Mouse (Mus musculus): ENCODE data around the gene Gm21985. TPM values are rescaled to one million over a fixed set of nuclear protein-coding genes. Genes with fewer than 3 reads are reported as not detected.

The Gm21985 gene
- polyA plus RNA-seq, 1 experiment: not detected

- Histone ChIP-seq H3K4me3 (replicated peaks) (no peak overlapping the region), H3K9me3 (ENCODE audit: control insufficient read depth, low read length) (no peaks in the 10 kb centered on the region), H3K36me3 (ENCODE audit: control insufficient read depth) (peaks cover 7% of the 10 kb centered on the region), H3K27me3 (ENCODE audit: control insufficient read depth) (no peaks in the 10 kb centered on the region), H3K4me1 (ENCODE audit: control insufficient read depth) (peaks cover 2% of the 10 kb centered on the region)
- no peak for TF ChIP-seq TAL1 (IDR thresholded peaks at IDR 0.05; ENCODE audit: low read length)
- no peak for TF ChIP-seq GATA1 (IDR thresholded peaks at IDR 0.05; ENCODE audit: low read length)
These were observed 32.1 kb downstream of the Gm21985 start for GRCm38 (mm10) chr2:112298221-112298620.

DNA sequence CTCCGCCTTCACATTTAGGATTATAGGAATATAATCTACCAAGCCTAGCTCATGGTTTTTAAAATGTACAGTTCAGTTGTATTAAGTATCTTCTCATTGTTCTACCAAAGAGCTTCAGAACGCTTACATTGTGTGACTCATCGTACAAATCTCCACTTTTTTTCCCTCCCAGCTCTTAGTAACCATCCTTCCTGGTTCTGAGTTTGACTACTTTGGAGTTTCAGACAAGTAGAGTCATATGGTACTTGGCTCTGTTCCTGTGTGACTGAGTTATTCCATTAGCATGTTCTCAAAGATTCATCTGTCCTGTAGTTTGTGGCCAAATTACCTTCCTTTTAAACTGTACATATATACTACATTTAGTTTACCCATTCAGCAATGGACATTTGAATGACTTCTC is 42.6 kb downstream of the Gm21985 start:
- H3K9me3 ChIP-seq (ENCODE audit: control insufficient read depth, low read length): no peaks in the 10 kb centered on the region
- H3K36me3 ChIP-seq (ENCODE audit: control insufficient read depth): no peaks in the 10 kb centered on the region
- H3K27me3 ChIP-seq (ENCODE audit: control insufficient read depth): no peaks in the 10 kb centered on the region
- TF ChIP-seq TAL1 (IDR thresholded peaks at IDR 0.05; ENCODE audit: low read length) (no peak), GATA1 (IDR thresholded peaks at IDR 0.05; ENCODE audit: low read length) (no peak)
- no peak overlapping the region for H3K4me3 ChIP-seq (replicated peaks)
- H3K4me1 ChIP-seq (ENCODE audit: control insufficient read depth): peaks cover 5% of the 10 kb centered on the region

DNA sequence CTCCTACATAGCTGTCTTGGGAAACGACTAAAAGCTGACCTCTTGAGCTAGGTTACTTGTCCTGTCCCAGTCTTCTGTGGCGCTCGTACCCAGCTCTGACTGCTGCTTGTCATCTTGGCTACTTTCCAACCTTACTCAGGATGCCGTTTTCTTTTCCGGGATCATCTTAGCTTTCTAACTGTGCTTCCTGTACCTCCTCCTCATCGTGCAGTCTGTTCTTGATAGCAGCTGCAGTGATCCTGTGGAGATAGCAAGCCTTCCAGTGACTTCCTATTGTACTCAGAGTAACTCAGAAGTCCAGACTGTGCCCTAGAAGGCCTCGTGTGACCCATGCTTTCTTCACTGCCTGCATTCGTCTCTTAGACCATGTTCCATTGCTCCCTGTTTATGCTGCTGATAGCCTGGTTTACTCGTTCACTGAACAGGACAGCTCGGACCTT is 43.1 kb downstream of the Gm21985 start:
- Histone ChIP-seq H3K9me3 (ENCODE audit: control insufficient read depth, low read length) (no peaks in the 10 kb centered on the region), H3K4me3 (replicated peaks) (no peak overlapping the region), H3K27me3 (ENCODE audit: control insufficient read depth) (no peaks in the 10 kb centered on the region), H3K36me3 (ENCODE audit: control insufficient read depth) (no peaks in the 10 kb centered on the region), H3K4me1 (ENCODE audit: control insufficient read depth) (peaks cover 5% of the 10 kb centered on the region)
- no peak for TF ChIP-seq TAL1 (IDR thresholded peaks at IDR 0.05; ENCODE audit: low read length)

GRCm38 (mm10) chr2:112315638-112316037 is 49.5 kb downstream of the Gm21985 start:
- Histone ChIP-seq H3K36me3 (ENCODE audit: control insufficient read depth) (peaks cover 5% of the 10 kb centered on the region), H3K27me3 (ENCODE audit: control insufficient read depth) (no peaks in the 10 kb centered on the region), H3K4me3 (replicated peaks) (no peak overlapping the region), H3K9me3 (ENCODE audit: control insufficient read depth, low read length) (no peaks in the 10 kb centered on the region), H3K4me1 (ENCODE audit: control insufficient read depth) (peaks cover 8% of the 10 kb centered on the region)
- TF ChIP-seq TAL1 (IDR thresholded peaks at IDR 0.05; ENCODE audit: low read length) (no peak), GATA1 (IDR thresholded peaks at IDR 0.05; ENCODE audit: low read length) (no peak)

DNA sequence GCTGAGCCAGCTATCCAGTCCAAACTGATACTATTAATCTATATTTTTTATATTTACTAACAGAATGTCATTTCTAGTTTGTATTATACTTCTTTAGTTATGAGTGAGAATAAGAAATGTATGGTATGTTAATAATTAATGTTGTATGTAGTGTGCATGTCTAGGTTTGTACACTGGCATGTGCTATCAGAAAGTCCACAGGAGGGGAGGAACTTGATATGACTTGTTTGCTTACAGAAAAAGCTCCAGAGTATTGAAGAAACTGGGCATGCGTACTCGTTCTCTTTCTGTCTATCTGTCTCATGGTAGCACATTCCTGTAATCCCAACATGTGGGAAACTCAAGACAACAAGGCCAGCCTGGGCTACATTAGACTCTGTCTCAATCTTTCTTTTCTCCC is 52.1 kb downstream of the Gm21985 start:
- Histone ChIP-seq H3K4me1 (ENCODE audit: control insufficient read depth) (peaks cover 8% of the 10 kb centered on the region), H3K27me3 (ENCODE audit: control insufficient read depth) (no peaks in the 10 kb centered on the region), H3K4me3 (replicated peaks) (no peak overlapping the region), H3K36me3 (ENCODE audit: control insufficient read depth) (peaks cover 5% of the 10 kb centered on the region), H3K9me3 (ENCODE audit: control insufficient read depth, low read length) (no peaks in the 10 kb centered on the region)
- TF ChIP-seq GATA1 (IDR thresholded peaks at IDR 0.05; ENCODE audit: low read length) (no peak), TAL1 (IDR thresholded peaks at IDR 0.05; ENCODE audit: low read length) (no peak)

GRCm38 (mm10) chr2:112318905-112319304 is 52.8 kb downstream of the Gm21985 start:
- H3K9me3 ChIP-seq (ENCODE audit: control insufficient read depth, low read length): no peaks in the 10 kb centered on the region
- peaks cover 5% of the 10 kb centered on the region for H3K36me3 ChIP-seq (ENCODE audit: control insufficient read depth)
- H3K4me1 ChIP-seq (ENCODE audit: control insufficient read depth): peaks cover 8% of the 10 kb centered on the region
- no peak for TF ChIP-seq TAL1 (IDR thresholded peaks at IDR 0.05; ENCODE audit: low read length)
- no peak for TF ChIP-seq GATA1 (IDR thresholded peaks at IDR 0.05; ENCODE audit: low read length)
- no peaks in the 10 kb centered on the region for H3K27me3 ChIP-seq (ENCODE audit: control insufficient read depth)
- no peak overlapping the region for H3K4me3 ChIP-seq (replicated peaks)

DNA sequence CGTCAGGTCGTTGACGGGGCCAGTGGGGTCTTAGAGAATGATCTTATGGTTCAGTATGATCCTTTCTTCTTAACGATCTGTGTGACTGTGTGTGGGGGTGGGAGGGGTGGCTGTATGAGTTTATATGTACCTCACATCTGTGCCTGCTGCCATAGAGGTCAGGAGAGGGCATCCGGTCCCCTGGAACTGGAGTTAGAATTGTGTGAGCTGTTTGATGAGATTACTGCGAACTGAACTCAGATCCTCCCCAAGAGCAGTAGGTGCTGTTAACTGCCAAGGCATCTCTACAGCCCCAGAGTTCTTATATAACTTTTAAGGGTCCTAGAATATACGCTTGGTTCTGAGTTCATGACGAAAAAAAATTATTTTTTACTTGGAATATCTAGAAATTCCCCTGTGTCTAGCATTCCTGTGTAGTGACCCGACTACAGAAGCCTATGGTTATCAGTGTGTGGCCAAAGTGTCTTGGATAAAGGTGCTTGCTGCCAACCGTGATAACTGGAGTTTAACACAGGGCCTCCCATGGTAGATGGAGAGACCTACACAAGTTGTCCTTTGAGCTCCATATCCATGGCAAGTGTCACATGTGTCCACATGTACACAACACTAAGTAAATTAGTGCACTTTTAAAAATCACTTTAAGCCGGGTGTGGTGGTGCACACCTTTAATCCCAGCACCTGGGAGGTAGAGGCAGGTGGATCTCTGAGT is 62.1 kb downstream of the Gm21985 start:
- Histone ChIP-seq H3K27me3 (ENCODE audit: control insufficient read depth) (no peaks in the 10 kb centered on the region), H3K4me1 (ENCODE audit: control insufficient read depth) (peaks cover 42% of the 10 kb centered on the region), H3K36me3 (ENCODE audit: control insufficient read depth) (peaks cover 19% of the 10 kb centered on the region), H3K9me3 (ENCODE audit: control insufficient read depth, low read length) (no peaks in the 10 kb centered on the region), H3K4me3 (replicated peaks) (no peak overlapping the region)
- TF ChIP-seq GATA1 (IDR thresholded peaks at IDR 0.05; ENCODE audit: low read length) (no peak), TAL1 (IDR thresholded peaks at IDR 0.05; ENCODE audit: low read length) (peak; percentile 47; the same call in 2 of the 3 replicates)

GRCm38 (mm10) chr2:112332051-112332898 is 66.2 kb downstream of the Gm21985 start:
- no peak for TF ChIP-seq TAL1 (IDR thresholded peaks at IDR 0.05; ENCODE audit: low read length)
- TF ChIP-seq GATA1 (IDR thresholded peaks at IDR 0.05; ENCODE audit: low read length): no peak
- Histone ChIP-seq H3K9me3 (ENCODE audit: control insufficient read depth, low read length) (no peaks in the 10 kb centered on the region), H3K27me3 (ENCODE audit: control insufficient read depth) (no peaks in the 10 kb centered on the region), H3K36me3 (ENCODE audit: control insufficient read depth) (peaks cover 44% of the 10 kb centered on the region), H3K4me3 (replicated peaks) (no peak overlapping the region), H3K4me1 (ENCODE audit: control insufficient read depth) (peaks cover 39% of the 10 kb centered on the region)

DNA sequence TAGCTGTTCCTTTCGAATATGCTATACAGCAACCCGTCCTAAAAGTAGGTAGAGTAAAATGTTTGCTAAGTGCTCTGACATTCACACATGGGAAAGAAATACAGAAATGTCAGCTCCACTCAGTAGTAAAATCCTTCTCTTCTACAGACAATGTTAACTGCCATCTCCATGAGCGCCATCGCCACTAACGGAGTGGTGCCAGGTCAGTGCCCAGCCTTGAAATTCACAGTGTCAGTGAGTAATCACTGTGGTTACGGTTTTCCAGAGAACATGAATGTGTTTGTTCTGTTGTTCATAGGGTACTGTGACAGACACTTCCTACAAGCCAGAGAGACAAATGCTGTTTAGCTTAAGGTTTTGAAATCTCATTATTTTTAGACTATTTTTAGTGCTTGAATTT is 71.1 kb downstream of the Gm21985 start:
- Histone ChIP-seq H3K9me3 (ENCODE audit: control insufficient read depth, low read length) (no peaks in the 10 kb centered on the region), H3K36me3 (ENCODE audit: control insufficient read depth) (peaks cover 73% of the 10 kb centered on the region), H3K4me3 (replicated peaks) (no peak overlapping the region), H3K27me3 (ENCODE audit: control insufficient read depth) (no peaks in the 10 kb centered on the region), H3K4me1 (ENCODE audit: control insufficient read depth) (peaks cover 7% of the 10 kb centered on the region)
- TF ChIP-seq GATA1 (IDR thresholded peaks at IDR 0.05; ENCODE audit: low read length) (no peak), TAL1 (IDR thresholded peaks at IDR 0.05; ENCODE audit: low read length) (no peak)
